Mouse (Mus musculus) neural tube, embryonic 15.5 days (tissue): ENCODE measurements around the gene Tnpo2. TPM values are rescaled to one million over a fixed set of nuclear protein-coding genes. Genes with fewer than 3 reads are reported as not detected.

Source experiments
- ATAC-seq: fragments of 200-750 bp; cut with Nextera tagmentation; 2 replicates; pipeline ENCODE4 v1.8.0; 2017; ENCODE audit warnings: mild to moderate bottlenecking, moderate TSS enrichment, moderate library complexity; ENCODE audit not compliant: low FRiP score
- H3K27ac ChIP-seq: fragments of 300-500 bp; sonication (generic); replicated peaks from 2 replicates; pipeline ENCODE4 v1.5.1; 2015; ENCODE audit warnings: mild to moderate bottlenecking, inconsistent platforms
- H3K27me3 ChIP-seq: fragments of 300-500 bp; sonication (generic); replicated peaks from 2 replicates; pipeline ENCODE4 v1.6.1; 2015; ENCODE audit warnings: inconsistent platforms
- H3K36me3 ChIP-seq: fragments of 300-500 bp; sonication (generic); 2 replicates; pipeline ENCODE4 v1.6.1; 2015; ENCODE audit warnings: inconsistent platforms
- H3K4me1 ChIP-seq: fragments of 300-500 bp; sonication (generic); 2 replicates; pipeline ENCODE4 v1.6.1; 2015; ENCODE audit warnings: inconsistent platforms
- H3K4me2 ChIP-seq: fragments of 300-500 bp; sonication (generic); 2 replicates; pipeline ENCODE4 v1.6.1; 2015; ENCODE audit warnings: inconsistent platforms, mild to moderate bottlenecking, moderate library complexity
- H3K4me3 ChIP-seq: fragments of 300-500 bp; sonication (generic); replicated peaks from 2 replicates; pipeline ENCODE4 v1.5.1; 2015; ENCODE audit warnings: mild to moderate bottlenecking, inconsistent platforms
- H3K9ac ChIP-seq: fragments of 300-500 bp; sonication (generic); replicated peaks from 2 replicates; pipeline ENCODE4 v1.6.1; 2015; ENCODE audit warnings: mild to moderate bottlenecking, inconsistent platforms
- H3K9me3 ChIP-seq: fragments of 300-500 bp; sonication (generic); replicated peaks from 2 replicates; pipeline ENCODE4 v1.6.1; 2016; ENCODE audit warnings: inconsistent platforms
- WGBS: fragments of 180-500 bp; shearing (Covaris S2); methylation state at CpG from one replicate; pipeline ENCODE4 v1.1.7; 2015; ENCODE audit warnings: mixed read lengths; 5-methylcytosine and 5-hydroxymethylcytosine counted together
- microRNA-seq: library from miRNA; unstranded; fragments of <30 nt; microRNA quantifications from one replicate; pipeline ENCODE4, GENCODE M21; 2017
- polyA plus RNA-seq: library from polyadenylated mRNA; unstranded; fragments of >200 nt; fragmentation: Nextera tagmentation; extraction: Ambion mirVana; gene quantifications from 2 replicates; pipeline ENCODE4 v1.2.1, GENCODE M21; 2015

The Tnpo2 gene
- polyA plus RNA-seq, 1 experiment from 2014 or later = 55.5 TPM

GRCm38 (mm10) chr8:85091526-85092090 is 54.9 kb downstream of the Tnpo2 start:
- H3K27ac ChIP-seq = no peak overlapping the region
- H3K9ac ChIP-seq = no peak overlapping the region
- no peaks in the 10 kb centered on the region for H3K4me1 ChIP-seq
- H3K4me3 ChIP-seq = no peak overlapping the region
- 30% methylated on average over 21 of the region's 21 CpGs for WGBS
- peaks cover 35% of the 10 kb centered on the region for H3K36me3 ChIP-seq
- H3K4me2 ChIP-seq = no peak overlapping the region
- no peaks in the 10 kb centered on the region for H3K27me3 ChIP-seq
- ATAC-seq = no peak
- H3K9me3 ChIP-seq = no peaks in the 10 kb centered on the region

- Histone ChIP-seq H3K4me2 (no peak overlapping the region), H3K4me3 (no peak overlapping the region), H3K9ac (no peak overlapping the region), H3K27ac (no peak overlapping the region), H3K36me3 (peaks cover 53% of the 10 kb centered on the region), H3K4me1 (no peaks in the 10 kb centered on the region), H3K27me3 (no peaks in the 10 kb centered on the region), H3K9me3 (no peaks in the 10 kb centered on the region)
- 96% methylated on average over 13 of the region's 13 CpGs for WGBS
- ATAC-seq = no peak
Measured at GRCm38 (mm10) chr8:85095051-85095450, 58.3 kb downstream of the Tnpo2 start.

GRCm38 (mm10) chr8:85095566-85095965 is 58.9 kb downstream of the Tnpo2 start:
- WGBS = 93% methylated on average over 7 of the region's 7 CpGs
- peaks cover 57% of the 10 kb centered on the region for H3K36me3 ChIP-seq
- no peak for ATAC-seq
- no peaks in the 10 kb centered on the region for H3K4me1 ChIP-seq
- no peak overlapping the region for H3K9ac ChIP-seq
- no peak overlapping the region for H3K4me3 ChIP-seq
- no peak overlapping the region for H3K27ac ChIP-seq
- no peaks in the 10 kb centered on the region for H3K27me3 ChIP-seq
- no peak overlapping the region for H3K4me2 ChIP-seq
- no peaks in the 10 kb centered on the region for H3K9me3 ChIP-seq

GRCm38 (mm10) chr8:85096196-85096595 is 59.5 kb downstream of the Tnpo2 start:
- no peaks in the 10 kb centered on the region for H3K27me3 ChIP-seq
- 94% methylated on average over 16 of the region's 16 CpGs for WGBS
- no peak overlapping the region for H3K27ac ChIP-seq
- H3K4me1 ChIP-seq = no peaks in the 10 kb centered on the region
- no peaks in the 10 kb centered on the region for H3K9me3 ChIP-seq
- ATAC-seq = no peak
- H3K4me2 ChIP-seq = no peak overlapping the region
- H3K4me3 ChIP-seq = no peak overlapping the region
- H3K9ac ChIP-seq = no peak overlapping the region
- peaks cover 57% of the 10 kb centered on the region for H3K36me3 ChIP-seq

GRCm38 (mm10) chr8:85096850-85097249 is 60.1 kb downstream of the Tnpo2 start:
- no peak for ATAC-seq
- Histone ChIP-seq H3K4me3 (no peak overlapping the region), H3K4me1 (no peaks in the 10 kb centered on the region), H3K9me3 (no peaks in the 10 kb centered on the region), H3K4me2 (no peak overlapping the region), H3K27me3 (no peaks in the 10 kb centered on the region), H3K27ac (no peak overlapping the region), H3K36me3 (peaks cover 57% of the 10 kb centered on the region), H3K9ac (no peak overlapping the region)
- WGBS = 94% methylated on average over 4 of the region's 4 CpGs

- 82% methylated on average over 4 of the region's 4 CpGs for WGBS
- H3K36me3 ChIP-seq = peaks cover 43% of the 10 kb centered on the region
- ATAC-seq = no peak
- H3K4me3 ChIP-seq = no peak overlapping the region
- H3K9me3 ChIP-seq = no peaks in the 10 kb centered on the region
- H3K4me2 ChIP-seq = no peak overlapping the region
- no peaks in the 10 kb centered on the region for H3K4me1 ChIP-seq
- H3K9ac ChIP-seq = no peak overlapping the region
- no peaks in the 10 kb centered on the region for H3K27me3 ChIP-seq
- no peak overlapping the region for H3K27ac ChIP-seq
Measured at GRCm38 (mm10) chr8:85100076-85100665, 63.5 kb downstream of the Tnpo2 start.

Small RNA genes lying within 50 kb of the gene (microRNA-seq; reads per million reads assigned to microRNA genes)
- 0.52 reads per million for gene Mir7070

Other genes starting within 250 kb of the Tnpo2 start
- 60.3 and 70.5 TPM in 2 replicates for gene Nfix, start 236.6 kb upstream of the Tnpo2 start, polyA plus RNA-seq
- 15.7 and 17.2 TPM in 2 replicates for gene Dand5, start 214.1 kb upstream of the Tnpo2 start, polyA plus RNA-seq
- 44.3 and 45.1 TPM in 2 replicates for gene Gadd45gip1, start 205.4 kb upstream of the Tnpo2 start, polyA plus RNA-seq
- 71.3 and 98.0 TPM in 2 replicates for gene Rad23a, start 196.2 kb upstream of the Tnpo2 start, polyA plus RNA-seq
- gene Calr, start 190.0 kb upstream of the Tnpo2 start, polyA plus RNA-seq = 730 and 802 TPM in 2 replicates
- gene Farsa, start 179.9 kb upstream of the Tnpo2 start, polyA plus RNA-seq = 105 and 108 TPM in 2 replicates
- 26.4 and 49.7 TPM in 2 replicates for gene Syce2, start 164.8 kb upstream of the Tnpo2 start, polyA plus RNA-seq
- 39.8 and 41.3 TPM in 2 replicates for gene Gcdh, start 143.0 kb upstream of the Tnpo2 start, polyA plus RNA-seq
- gene Klf1, start 135.0 kb upstream of the Tnpo2 start, polyA plus RNA-seq = 0.49 and 1.1 TPM in 2 replicates
- 5.2 and 7.3 TPM in 2 replicates for gene Dnase2a, start 128.4 kb upstream of the Tnpo2 start, polyA plus RNA-seq
- gene Mast1, start 99.6 kb upstream of the Tnpo2 start, polyA plus RNA-seq = 60.7 and 74.7 TPM in 2 replicates
- 3.0 and 3.8 TPM in 2 replicates for gene Rtbdn, start 89.9 kb upstream of the Tnpo2 start, polyA plus RNA-seq
- not detected in 2 replicates for gene Gm49661, start 67.5 kb upstream of the Tnpo2 start, polyA plus RNA-seq
- 930 and 1,070 TPM in 2 replicates for gene Prdx2, start 67.3 kb upstream of the Tnpo2 start, polyA plus RNA-seq
- gene Rnaseh2a, start 67.1 kb upstream of the Tnpo2 start, polyA plus RNA-seq = 55.0 and 81.5 TPM in 2 replicates
- gene Junb, start 58.2 kb upstream of the Tnpo2 start, polyA plus RNA-seq = 9.4 and 15.1 TPM in 2 replicates
- gene Hook2, start 46.3 kb upstream of the Tnpo2 start, polyA plus RNA-seq = 33.9 and 37.2 TPM in 2 replicates
- gene Best2, start 22.4 kb upstream of the Tnpo2 start, polyA plus RNA-seq = not detected in 2 replicates
- 148 and 154 TPM in 2 replicates for gene Asna1, start 11.6 kb upstream of the Tnpo2 start, polyA plus RNA-seq
- 116 and 124 TPM in 2 replicates for gene Trir, start 10.1 kb upstream of the Tnpo2 start, polyA plus RNA-seq
- gene Fbxw9, start 23.1 kb downstream of the Tnpo2 start, polyA plus RNA-seq = 60.6 and 68.3 TPM in 2 replicates
- gene Gm5741, start 31.1 kb downstream of the Tnpo2 start, polyA plus RNA-seq = 1.4 and 1.6 TPM in 2 replicates
- gene Dhps, start 34.8 kb downstream of the Tnpo2 start, polyA plus RNA-seq = 102 and 117 TPM in 2 replicates
- gene Wdr83os, start 43.8 kb downstream of the Tnpo2 start, polyA plus RNA-seq = 111 and 121 TPM in 2 replicates
- gene Wdr83, start 44.4 kb downstream of the Tnpo2 start, polyA plus RNA-seq = 50.3 and 50.5 TPM in 2 replicates
- 19.3 and 31.1 TPM in 2 replicates for gene Man2b1, start 46.4 kb downstream of the Tnpo2 start, polyA plus RNA-seq
- gene Zfp791, start 86.2 kb downstream of the Tnpo2 start, polyA plus RNA-seq = 3.4 and 4.2 TPM in 2 replicates
- not detected in 2 replicates for gene Cks1brt, start 115.0 kb downstream of the Tnpo2 start, polyA plus RNA-seq
- not detected in 2 replicates for gene Olfr371, start 189.1 kb downstream of the Tnpo2 start, polyA plus RNA-seq